Comparison of ENCODE assay signal across 8 mouse cellular contexts in genomic region chr15:85709268-85709973, GRCm38 (mm10). TPM values are rescaled to one million over a fixed set of nuclear protein-coding genes. Genes with fewer than 3 reads are reported as not detected.
DNase-seq lines count a peak whose midpoint lies in the region.

No protein-coding gene starts in this region.

- peaks cover 16% of the 10 kb centered on the region for H3K27me3 ChIP-seq in limb, embryonic 10.5 days (ENCODE audit: low read depth, poor library complexity, severe bottlenecking)

- no peak overlapping the region for H3K27ac ChIP-seq in limb, embryonic 10.5 days

- H3K4me1 ChIP-seq in limb, embryonic 10.5 days, result peaks cover 9% of the 10 kb centered on the region; the same call in 1 of the 2 replicates

- DNase-seq in 3134 (ENCODE audit: extremely low read depth, insufficient read length, low spot score), result peak; percentile 74
- DNase-seq in adrenal gland, adult 8-10 months, result peak; percentile 90
- DNase-seq in embryo, embryonic 11 days, result peak; percentile 72
- DNase-seq in gastrocnemius, postnatal 36 days, result peak; percentile 81 to 83
- peak; percentile 89 for DNase-seq in kidney, adult 11 months
- DNase-seq in limb, embryonic 10.5 days (ENCODE audit: low spot score), result peak; percentile 84
- DNase-seq in monocyte, adult 2 months (ENCODE audit: low read depth in 1 of 2, low spot score in 2 of 2), result peak; percentile 28 to 59
- DNase-seq in spleen, postnatal 10 days (ENCODE audit: low spot score in 2 of 2), result peak; percentile 68 to 83

- H3K4me3 ChIP-seq in limb, embryonic 10.5 days, result no peak overlapping the region

- no peaks in the 10 kb centered on the region for H3K36me3 ChIP-seq in limb, embryonic 10.5 days

- intact Hi-C loops in gastrocnemius, postnatal 36 days (cut with DNase I), result loop anchor here (1.0 to 5.0 kb wide), 3 partner anchors 37 to 111 kb away; no protein-coding TSS in a partner anchor

- no peaks in the 10 kb centered on the region for H3K9me3 ChIP-seq in limb, embryonic 10.5 days (replicated peaks)

- WGBS in limb, embryonic 10.5 days, result 41% methylated on average over 10 of the region's 10 CpGs

RNA-seq across cellular contexts. Expression of gene Ppara, which starts 25.4 kb away (rescaled TPM):
- total RNA-seq in adrenal gland, adult 8-10 months (2022), result 10 to 100 TPM in 3 of 4 experiments, 1 to 10 TPM in 1; 6.9 to 25.9 (median 18.7) TPM
- 10 to 100 TPM; 14.5 to 16.5 TPM for total RNA-seq in gastrocnemius, postnatal 36 days (2021)
- 0.16 and 0.45 TPM in 2 replicates for polyA plus RNA-seq in limb, embryonic 10.5 days (2016; fragmentation: Nextera tagmentation; extraction: Ambion mirVana)
